Mouse (Mus musculus) cerebellum, adult 2 months (tissue): Measurements from ENCODE around the gene Wdr76. TPM values are rescaled to one million over a fixed set of nuclear protein-coding genes. Genes with fewer than 3 reads are reported as not detected.
A peak's percentile ranks its signal among the peaks of the same experiment; 100 is the strongest.
"Not testable (repeated sequence)": the region's sequence is repeated elsewhere in the genome, so short reads cannot be mapped to it uniquely, and the experiment has no call there.

Source experiments
- DNase-seq, 2 experiments: peaks; one replicate each; pipeline ENCODE4 v3.0.0; 2021
- H3K27ac ChIP-seq: fragments of 200-500 bp; 2 replicates; pipeline ENCODE4 v1.5.1; 2012; ENCODE audit warnings: low read length, control low read depth, inconsistent platforms; ENCODE audit not compliant: insufficient read depth
- H3K27me3 ChIP-seq: fragments of 200-500 bp; 2 replicates; pipeline ENCODE4 v1.6.1; 2012; ENCODE audit warnings: inconsistent platforms, mild to moderate bottlenecking, low read length, moderate library complexity; ENCODE audit not compliant: control insufficient read depth, insufficient read depth
- H3K4me1 ChIP-seq: fragments of 200-500 bp; 2 replicates; pipeline ENCODE4 v1.6.1; 2011; ENCODE audit warnings: low read length; ENCODE audit not compliant: control insufficient read depth, insufficient read depth
- H3K4me3 ChIP-seq: fragments of 200-500 bp; replicated peaks from 2 replicates; pipeline ENCODE3; 2011; ENCODE audit warnings: mild to moderate bottlenecking, low read depth, low read length, control low read depth; ENCODE audit not compliant: insufficient read depth
- CTCF ChIP-seq: fragments of 200-500 bp; IDR thresholded peaks from 2 replicates; pipeline ENCODE4 v1.5.1; 2011; ENCODE audit warnings: low read depth, mild to moderate bottlenecking, control low read depth, low read length, moderate library complexity, borderline replicate concordance; ENCODE audit not compliant: insufficient read depth
- POLR2A ChIP-seq: fragments of 200-500 bp; IDR thresholded peaks from 2 replicates; pipeline ENCODE4 v1.6.1; 2011; ENCODE audit warnings: low read length, control low read depth, borderline replicate concordance; ENCODE audit not compliant: insufficient read depth
- WGBS: fragments of 180-500 bp; shearing (Covaris S2); methylation state at CpG from one replicate; pipeline ENCODE4 v1.1.7; 2018; 5-methylcytosine and 5-hydroxymethylcytosine counted together
- polyA plus RNA-seq: library from polyadenylated mRNA; depleted of rRNA; stranded (reverse); fragments of >200 nt; gene quantifications from 2 replicates; pipeline ENCODE4 v1.2.3, GENCODE M21; 2012; rRNA removed

Gene Wdr76
- polyA plus RNA-seq, result 4.3 and 4.9 TPM in 2 replicates

DNA sequence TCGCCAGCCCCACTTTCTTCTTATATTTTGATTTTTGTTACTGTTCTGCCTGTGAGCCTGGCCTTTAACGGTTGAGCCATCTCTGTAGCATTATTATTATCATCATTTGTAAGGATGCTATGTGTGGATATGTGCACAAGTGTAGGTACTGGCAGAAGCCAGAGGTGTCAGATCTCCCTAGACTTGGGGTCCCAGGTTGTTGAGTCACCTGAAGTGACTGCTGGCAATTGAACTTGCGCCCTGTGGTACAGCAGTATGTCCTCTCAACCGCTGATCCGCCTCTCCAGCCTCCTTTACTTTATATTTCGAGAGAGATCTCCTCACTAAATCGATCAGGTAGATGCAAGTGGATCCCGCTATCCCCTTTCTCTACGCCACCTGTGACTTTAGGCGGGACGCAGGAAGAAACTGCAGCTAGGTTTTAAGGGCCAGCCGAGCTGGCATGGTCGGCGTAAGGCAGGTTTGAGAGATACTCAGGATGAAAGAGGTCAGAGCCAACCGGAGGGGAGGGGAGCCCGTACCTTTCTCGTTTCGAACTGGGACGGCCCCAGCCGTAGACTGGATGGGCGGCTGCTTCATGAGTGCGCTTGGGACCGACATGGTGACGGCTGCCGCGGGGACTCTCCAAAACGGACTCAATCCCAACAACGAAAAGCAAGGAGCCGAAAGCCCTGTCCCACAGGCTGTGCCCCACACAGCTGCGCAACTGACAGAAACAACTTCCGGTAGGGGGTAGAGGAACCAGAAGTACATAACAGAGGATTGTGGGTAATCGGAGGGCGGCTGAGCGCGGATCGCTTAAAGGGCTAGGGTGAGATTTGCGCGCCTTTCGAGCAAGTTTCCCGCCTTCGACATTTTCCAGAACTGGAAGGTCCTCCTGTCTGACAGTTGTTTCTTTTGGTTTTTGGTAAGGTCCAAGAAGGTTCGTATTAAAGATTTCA is at the start of gene Wdr76, which contains the start of gene Mfap1a:
Wdr76 (plus strand) TSS at position 782 of the 941 bp plus-strand sequence.
Mfap1a (minus strand) TSS at position 724 of the 941 bp plus-strand sequence.
- peak within 1 kb of the TSS; percentile 77 for H3K4me3 ChIP-seq
- peak; percentile 85 for TF ChIP-seq POLR2A
- DNase-seq, result peak; percentile 85 to 87
- not testable (repeated sequence) for H3K4me1 ChIP-seq, H3K27ac ChIP-seq, H3K27me3 ChIP-seq
- WGBS, result 4% methylated on average over 42 of the region's 42 CpGs

DNA sequence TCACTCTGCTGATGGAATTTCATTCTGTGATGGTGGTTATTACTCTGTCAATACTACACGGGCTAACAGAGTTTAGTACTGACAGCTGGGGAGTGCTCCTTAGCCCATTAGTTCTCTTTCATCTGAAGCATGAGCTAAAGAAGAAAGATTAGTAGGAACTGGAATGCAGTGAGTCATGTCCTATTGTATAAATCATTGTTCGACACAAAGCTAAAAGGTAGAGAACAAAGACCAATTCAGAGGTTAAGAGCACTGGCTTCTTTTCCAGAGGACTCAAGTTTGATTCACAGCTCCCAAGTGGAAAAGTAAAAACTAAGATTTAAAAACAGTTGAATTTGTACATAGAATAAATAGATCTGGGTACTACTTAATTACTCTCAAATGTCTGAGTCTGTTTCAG is 46.5 kb upstream of the Wdr76 start:
- no peak for DNase-seq
- Histone ChIP-seq H3K4me1 (no peaks in the 10 kb centered on the region; the same call in 1 of the 2 replicates), H3K27ac (no peak overlapping the region), H3K4me3 (no peak overlapping the region), H3K27me3 (no peaks in the 10 kb centered on the region)
- 68% methylated on average over 2 of the region's 2 CpGs for WGBS
- TF ChIP-seq CTCF, result no peak
- TF ChIP-seq POLR2A, result no peak

DNA sequence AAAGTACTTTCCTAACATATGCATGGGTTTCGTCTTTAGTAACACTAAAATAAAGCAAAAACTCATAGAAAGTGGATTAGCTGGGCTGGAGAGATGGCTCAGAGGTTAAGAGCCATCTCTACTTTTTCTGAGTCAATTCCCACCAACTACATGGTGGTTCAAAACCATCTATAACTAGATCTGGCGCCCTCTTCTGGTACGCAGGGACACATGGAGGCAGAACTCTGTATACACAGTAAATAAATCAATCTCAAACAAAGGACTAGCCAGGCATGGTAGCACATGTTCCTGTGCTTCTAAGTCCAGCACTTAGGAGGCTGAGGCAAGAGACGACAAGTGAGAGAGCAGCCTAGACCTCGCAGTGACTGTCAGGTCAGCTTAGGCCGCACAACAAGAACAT is 37.5 kb upstream of the Wdr76 start:
- 66% methylated on average over 2 of the region's 6 CpGs for WGBS
- not testable (repeated sequence) for DNase-seq

DNA sequence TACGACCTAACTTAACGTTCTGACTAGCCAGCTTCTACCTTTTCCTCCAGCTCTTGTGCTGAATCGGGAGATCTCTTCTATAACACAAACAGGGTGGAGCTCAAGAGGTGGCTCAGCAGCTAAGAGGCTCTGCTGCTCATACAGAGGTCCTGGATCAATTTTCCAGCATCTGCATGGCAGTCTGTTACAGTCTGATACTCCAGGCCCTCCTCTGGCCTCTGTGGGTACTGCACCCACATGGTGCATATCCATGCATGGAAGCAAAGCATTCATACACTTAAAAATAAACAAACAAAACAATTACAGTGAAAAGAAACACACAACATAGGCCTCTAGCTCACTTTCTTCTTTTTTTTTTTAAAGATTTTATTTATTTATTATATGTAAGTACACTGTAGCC is 33.7 kb upstream of the Wdr76 start:
- not testable (repeated sequence) for H3K4me1 ChIP-seq, DNase-seq, H3K4me3 ChIP-seq, H3K27me3 ChIP-seq, H3K27ac ChIP-seq
- WGBS, result 93% methylated on average over 3 of the region's 3 CpGs

More for the DNA sequence above, 37.5 kb upstream of the Wdr76 start:
- not testable (repeated sequence) for H3K27ac ChIP-seq, H3K4me1 ChIP-seq, H3K4me3 ChIP-seq, H3K27me3 ChIP-seq

DNA sequence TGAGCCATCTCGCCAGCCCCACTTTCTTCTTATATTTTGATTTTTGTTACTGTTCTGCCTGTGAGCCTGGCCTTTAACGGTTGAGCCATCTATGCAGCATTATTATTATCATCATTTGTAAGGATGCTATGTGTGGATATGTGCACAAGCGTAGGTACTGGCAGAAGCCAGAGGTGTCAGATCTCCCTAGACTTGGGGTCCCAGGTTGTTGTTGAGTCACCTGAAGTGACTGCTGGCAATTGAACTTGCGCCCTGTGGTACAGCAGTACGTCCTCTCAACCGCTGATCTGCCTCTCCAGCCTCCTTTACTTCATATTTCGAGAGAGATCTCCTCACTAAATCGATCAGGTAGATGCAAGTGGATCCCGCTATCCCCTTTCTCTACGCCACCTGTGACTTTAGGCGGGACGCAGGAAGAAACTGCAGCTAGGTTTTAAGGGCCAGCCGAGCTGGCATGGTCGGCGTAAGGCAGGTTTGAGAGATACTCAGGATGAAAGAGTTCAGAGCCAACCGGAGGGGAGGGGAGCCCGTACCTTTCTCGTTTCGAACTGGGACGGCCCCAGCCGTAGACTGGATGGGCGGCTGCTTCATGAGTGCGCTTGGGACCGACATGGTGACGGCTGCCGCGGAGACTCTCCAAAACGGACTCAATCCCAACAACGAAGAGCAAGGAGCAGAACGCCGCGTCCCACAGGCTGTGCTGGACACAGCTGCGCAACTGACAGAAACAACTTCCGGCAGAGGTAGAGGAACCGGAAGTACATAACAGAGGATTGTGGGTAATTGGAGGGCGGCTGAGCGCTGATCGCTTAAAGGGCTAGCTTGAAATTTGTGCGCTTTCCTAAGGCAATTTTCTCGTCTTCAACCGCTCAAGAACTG is 33.0 kb upstream of the Wdr76 start, which contains the start of gene Mfap1b:
Mfap1b (minus strand) TSS at position 767 of the 879 bp plus-strand sequence.
- DNase-seq, result peak; percentile 82 to 89
- TF ChIP-seq POLR2A, result peak; percentile 94
- H3K4me1 ChIP-seq, H3K27me3 ChIP-seq, H3K27ac ChIP-seq: not testable (repeated sequence)
- H3K4me3 ChIP-seq, result peak within 1 kb of the TSS; percentile 75
- 6% methylated on average over 41 of the region's 41 CpGs for WGBS

DNA sequence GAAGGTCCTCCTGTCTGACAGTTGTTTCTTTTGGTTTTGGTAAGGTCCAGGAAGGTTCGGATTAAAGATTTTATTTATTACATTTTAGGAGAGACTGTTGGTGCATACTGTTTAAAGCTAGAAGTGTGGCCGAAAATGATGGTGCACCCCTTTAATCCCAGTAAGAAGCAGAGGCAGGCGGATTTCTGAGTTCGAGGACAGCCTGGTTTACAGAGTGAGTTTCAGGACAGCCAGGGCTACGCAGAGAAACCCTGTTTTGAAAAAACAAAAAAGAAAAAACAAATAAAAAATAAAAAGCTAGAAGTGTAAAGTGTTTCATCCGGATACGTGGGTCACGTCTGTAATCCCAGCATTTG is 32.4 kb upstream of the Wdr76 start:
- no peak overlapping the region for H3K27ac ChIP-seq
- no peaks in the 10 kb centered on the region for H3K27me3 ChIP-seq
- TF ChIP-seq POLR2A, result no peak
- TF ChIP-seq CTCF, result no peak
- H3K4me3 ChIP-seq, result peak overlapping the region; percentile 54
- 27% methylated on average over 8 of the region's 8 CpGs for WGBS
- H3K4me1 ChIP-seq, result no peaks in the 10 kb centered on the region
- no peak for DNase-seq

DNA sequence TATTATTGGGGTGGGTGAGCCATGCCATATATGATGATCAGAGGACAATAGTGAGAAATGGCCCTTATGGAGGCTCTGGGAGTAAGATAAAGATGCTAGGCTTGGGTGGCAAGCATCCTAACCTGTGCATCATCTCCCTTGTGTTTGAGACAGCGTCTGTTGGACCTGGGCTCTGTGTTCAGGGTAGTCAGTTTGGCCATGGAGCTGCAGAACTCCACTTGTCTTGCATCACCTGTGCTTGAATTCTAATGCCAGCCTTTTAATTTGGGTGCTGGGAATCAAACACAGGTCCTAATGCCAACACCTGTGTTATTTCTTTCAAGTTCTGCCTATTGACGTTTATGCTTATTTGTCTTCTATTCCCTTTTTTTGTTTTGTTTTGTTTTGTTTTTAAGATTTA is 31.2 kb upstream of the Wdr76 start:
- H3K4me3 ChIP-seq, DNase-seq, H3K27me3 ChIP-seq, H3K27ac ChIP-seq, H3K4me1 ChIP-seq: not testable (repeated sequence)
- WGBS, result 94% methylated on average over 2 of the region's 2 CpGs
